Mouse (Mus musculus): Measurements from ENCODE around the gene Cacna1f.

- TF ChIP-seq POLR2A (IDR thresholded peaks at IDR 0.05; ENCODE audit: low read depth, low read length) (no peak), CTCF (IDR thresholded peaks at IDR 0.05; ENCODE audit: extremely low read depth, insufficient read length, insufficient replicate concordance, low read depth, low read length) (no peak)
Observed at GRCm38 (mm10) chrX:7586356-7586755, 20.5 kb upstream of the Cacna1f start.

All from small intestine, adult 2 months (tissue).